Mouse (Mus musculus): ENCODE data around the gene Stxbp6. TPM values are rescaled to one million over a fixed set of nuclear protein-coding genes. Genes with fewer than 3 reads are reported as not detected.
"Not testable (repeated sequence)": the region's sequence is repeated elsewhere in the genome, so short reads cannot be mapped to it uniquely, and the experiment has no call there.

Stxbp6 gene
- polyA plus RNA-seq, 1 experiment from 2014 or later, result 19.5 TPM

DNA sequence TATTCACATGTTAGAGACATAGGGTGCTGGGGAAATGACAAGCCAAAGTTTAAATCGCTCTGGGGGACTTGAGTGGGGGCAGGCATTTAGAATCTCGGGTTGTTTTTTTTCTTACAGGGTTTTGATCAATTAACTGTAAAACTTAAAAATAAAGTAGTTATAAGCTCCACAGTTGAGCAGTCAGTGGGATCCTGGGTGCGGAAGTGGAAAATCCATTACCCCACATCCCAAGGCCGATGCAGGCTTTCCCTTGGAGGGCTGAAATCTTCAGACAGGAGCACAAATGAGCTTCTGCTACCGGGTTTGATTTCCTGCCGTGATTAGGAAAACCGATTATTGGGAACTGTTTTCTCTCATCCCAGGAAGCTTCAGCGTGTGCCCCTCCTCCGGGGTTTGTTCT is 26.8 kb downstream of the Stxbp6 start:
- H3K9ac ChIP-seq (replicated peaks; ENCODE audit: low read depth, low read length); H3K4me2 ChIP-seq (replicated peaks; ENCODE audit: low read depth, low read length); ATAC-seq (ENCODE audit: insufficient number of reproducible peaks, insufficient read depth, low FRiP score, low read depth); H3K4me1 ChIP-seq (ENCODE audit: control insufficient read depth, insufficient read depth, low read length); H3K36me3 ChIP-seq (ENCODE audit: control insufficient read depth, insufficient read depth, low read length); H3K9me3 ChIP-seq (ENCODE audit: control insufficient read depth, low read depth, low read length); H3K27me3 ChIP-seq (ENCODE audit: control insufficient read depth, insufficient read depth, low read length); H3K4me3 ChIP-seq (ENCODE audit: low read depth, low read length); H3K27ac ChIP-seq (ENCODE audit: low read length): not testable (repeated sequence)
- WGBS, result 44% methylated on average over 6 of the region's 9 CpGs

GRCm38 (mm10) chr12:45047172-45047571 is 27.3 kb downstream of the Stxbp6 start:
- Histone ChIP-seq H3K9me3 (ENCODE audit: control insufficient read depth, low read depth, low read length) (no peaks in the 10 kb centered on the region), H3K4me3 (ENCODE audit: low read depth, low read length) (no peak overlapping the region), H3K4me1 (ENCODE audit: control insufficient read depth, insufficient read depth, low read length) (0 out of 2 replicates have a peak, but pooled peaks cover 2% of the 10 kb centered on the region), H3K9ac (replicated peaks; ENCODE audit: low read depth, low read length) (no peak overlapping the region), H3K36me3 (ENCODE audit: control insufficient read depth, insufficient read depth, low read length) (no peaks in the 10 kb centered on the region), H3K4me2 (replicated peaks; ENCODE audit: low read depth, low read length) (no peak overlapping the region), H3K27ac (ENCODE audit: low read length) (no peak overlapping the region), H3K27me3 (ENCODE audit: control insufficient read depth, insufficient read depth, low read length) (no peaks in the 10 kb centered on the region)
- ATAC-seq (ENCODE audit: insufficient number of reproducible peaks, insufficient read depth, low FRiP score, low read depth), result no peak
- WGBS, result 67% methylated on average over 4 of the region's 4 CpGs

- Histone ChIP-seq H3K27me3 (ENCODE audit: control insufficient read depth, insufficient read depth, low read length) (no peaks in the 10 kb centered on the region), H3K9me3 (ENCODE audit: control insufficient read depth, low read depth, low read length) (no peaks in the 10 kb centered on the region), H3K9ac (replicated peaks; ENCODE audit: low read depth, low read length) (no peak overlapping the region), H3K4me1 (ENCODE audit: control insufficient read depth, insufficient read depth, low read length) (0 out of 2 replicates have a peak, but pooled peaks cover 2% of the 10 kb centered on the region), H3K4me2 (replicated peaks; ENCODE audit: low read depth, low read length) (no peak overlapping the region), H3K27ac (ENCODE audit: low read length) (no peak overlapping the region), H3K4me3 (ENCODE audit: low read depth, low read length) (no peak overlapping the region), H3K36me3 (ENCODE audit: control insufficient read depth, insufficient read depth, low read length) (no peaks in the 10 kb centered on the region)
- no peak for ATAC-seq (ENCODE audit: insufficient number of reproducible peaks, insufficient read depth, low FRiP score, low read depth)
- WGBS, result 17% methylated on average over 1 of the region's 1 CpGs
Observed at GRCm38 (mm10) chr12:45044581-45044980, 29.9 kb downstream of the Stxbp6 start.

GRCm38 (mm10) chr12:45042591-45043091 is 31.9 kb downstream of the Stxbp6 start:
- H3K4me1 ChIP-seq (ENCODE audit: control insufficient read depth, insufficient read depth, low read length), result peaks cover 4% of the 10 kb centered on the region; the same call in 1 of the 2 replicates
- 76% methylated on average over 10 of the region's 10 CpGs for WGBS
- H3K4me3 ChIP-seq (ENCODE audit: low read depth, low read length), result no peak overlapping the region
- no peaks in the 10 kb centered on the region for H3K27me3 ChIP-seq (ENCODE audit: control insufficient read depth, insufficient read depth, low read length)
- H3K27ac ChIP-seq (ENCODE audit: low read length), result no peak overlapping the region
- H3K9me3 ChIP-seq (ENCODE audit: control insufficient read depth, low read depth, low read length), result no peaks in the 10 kb centered on the region
- ATAC-seq (ENCODE audit: insufficient number of reproducible peaks, insufficient read depth, low FRiP score, low read depth), result no peak
- no peak overlapping the region for H3K9ac ChIP-seq (replicated peaks; ENCODE audit: low read depth, low read length)
- H3K36me3 ChIP-seq (ENCODE audit: control insufficient read depth, insufficient read depth, low read length), result no peaks in the 10 kb centered on the region
- no peak overlapping the region for H3K4me2 ChIP-seq (replicated peaks; ENCODE audit: low read depth, low read length)

GRCm38 (mm10) chr12:45037496-45037895 is 37.0 kb downstream of the Stxbp6 start:
- WGBS, result 61% methylated on average over 1 of the region's 1 CpGs
- ATAC-seq (ENCODE audit: insufficient number of reproducible peaks, insufficient read depth, low FRiP score, low read depth), result no peak

DNA sequence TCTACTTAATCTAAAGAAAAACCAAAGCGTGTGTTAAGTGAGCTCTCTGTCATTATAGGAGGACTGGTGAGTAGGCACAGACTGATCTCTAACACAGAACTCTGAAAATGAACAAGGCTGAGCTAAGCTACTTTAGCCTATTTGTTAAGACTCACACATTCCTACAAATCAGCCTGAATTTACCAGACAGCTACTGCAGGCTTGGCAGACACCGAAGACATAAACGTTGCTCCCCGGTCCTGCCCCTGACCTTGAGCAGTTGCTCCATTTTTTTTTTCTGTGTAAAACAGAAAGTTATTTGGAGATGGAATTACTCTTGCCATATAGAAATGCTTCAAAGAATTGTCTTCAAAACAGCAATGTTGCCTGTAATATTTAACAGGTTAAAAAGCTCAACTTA is 37.4 kb downstream of the Stxbp6 start:
- no peaks in the 10 kb centered on the region for H3K36me3 ChIP-seq (ENCODE audit: control insufficient read depth, insufficient read depth, low read length)
- H3K9ac ChIP-seq (replicated peaks; ENCODE audit: low read depth, low read length), result no peak overlapping the region
- H3K27ac ChIP-seq (ENCODE audit: low read length), result no peak overlapping the region
- H3K4me3 ChIP-seq (ENCODE audit: low read depth, low read length), result no peak overlapping the region
- ATAC-seq (ENCODE audit: insufficient number of reproducible peaks, insufficient read depth, low FRiP score, low read depth), result no peak
- no peaks in the 10 kb centered on the region for H3K9me3 ChIP-seq (ENCODE audit: control insufficient read depth, low read depth, low read length)
- H3K4me2 ChIP-seq (replicated peaks; ENCODE audit: low read depth, low read length), result no peak overlapping the region
- peaks cover 6% of the 10 kb centered on the region; the same call in 1 of the 2 replicates for H3K4me1 ChIP-seq (ENCODE audit: control insufficient read depth, insufficient read depth, low read length)
- H3K27me3 ChIP-seq (ENCODE audit: control insufficient read depth, insufficient read depth, low read length), result no peaks in the 10 kb centered on the region
- WGBS, result 21% methylated on average over 4 of the region's 4 CpGs

More at GRCm38 (mm10) chr12:45037496-45037895, 37.0 kb downstream of the Stxbp6 start:
- Histone ChIP-seq H3K27ac (ENCODE audit: low read length) (no peak overlapping the region), H3K4me1 (ENCODE audit: control insufficient read depth, insufficient read depth, low read length) (peaks cover 6% of the 10 kb centered on the region; the same call in 1 of the 2 replicates), H3K4me3 (ENCODE audit: low read depth, low read length) (no peak overlapping the region), H3K9ac (replicated peaks; ENCODE audit: low read depth, low read length) (no peak overlapping the region), H3K4me2 (replicated peaks; ENCODE audit: low read depth, low read length) (no peak overlapping the region), H3K9me3 (ENCODE audit: control insufficient read depth, low read depth, low read length) (no peaks in the 10 kb centered on the region), H3K36me3 (ENCODE audit: control insufficient read depth, insufficient read depth, low read length) (no peaks in the 10 kb centered on the region), H3K27me3 (ENCODE audit: control insufficient read depth, insufficient read depth, low read length) (no peaks in the 10 kb centered on the region)

DNA sequence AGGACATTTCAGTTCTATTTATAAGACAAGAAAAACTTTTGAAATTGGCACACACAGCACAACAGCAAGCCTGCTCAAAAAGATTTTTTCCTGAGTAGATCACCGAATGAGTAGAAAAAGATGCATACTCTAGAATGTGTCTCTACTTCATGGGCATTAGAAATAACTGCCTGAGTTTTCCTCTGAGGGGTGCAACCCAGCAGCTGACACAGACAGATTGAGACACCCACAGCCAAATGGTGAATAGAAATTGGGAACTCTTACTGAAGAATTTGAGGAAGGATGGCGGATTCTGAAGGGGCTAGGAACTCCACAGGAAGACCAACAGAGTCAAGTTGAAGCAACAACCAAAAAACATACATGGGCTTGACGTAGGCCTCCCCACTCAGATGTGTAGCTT is 43.8 kb downstream of the Stxbp6 start:
- Histone ChIP-seq H3K4me3 (ENCODE audit: low read depth, low read length) (no peak overlapping the region), H3K27ac (ENCODE audit: low read length) (no peak overlapping the region), H3K4me1 (ENCODE audit: control insufficient read depth, insufficient read depth, low read length) (no peaks in the 10 kb centered on the region), H3K36me3 (ENCODE audit: control insufficient read depth, insufficient read depth, low read length) (no peaks in the 10 kb centered on the region), H3K9me3 (ENCODE audit: control insufficient read depth, low read depth, low read length) (no peaks in the 10 kb centered on the region), H3K9ac (replicated peaks; ENCODE audit: low read depth, low read length) (no peak overlapping the region), H3K4me2 (replicated peaks; ENCODE audit: low read depth, low read length) (no peak overlapping the region), H3K27me3 (ENCODE audit: control insufficient read depth, insufficient read depth, low read length) (no peaks in the 10 kb centered on the region)
- 93% methylated on average over 3 of the region's 3 CpGs for WGBS
- ATAC-seq (ENCODE audit: insufficient number of reproducible peaks, insufficient read depth, low FRiP score, low read depth), result no peak

- H3K27ac ChIP-seq (ENCODE audit: low read length), result no peak overlapping the region
- 67% methylated on average over 1 of the region's 1 CpGs for WGBS
- ATAC-seq (ENCODE audit: insufficient number of reproducible peaks, insufficient read depth, low FRiP score, low read depth), result no peak
- no peak overlapping the region for H3K4me3 ChIP-seq (ENCODE audit: low read depth, low read length)
- no peaks in the 10 kb centered on the region for H3K36me3 ChIP-seq (ENCODE audit: control insufficient read depth, insufficient read depth, low read length)
- no peaks in the 10 kb centered on the region for H3K9me3 ChIP-seq (ENCODE audit: control insufficient read depth, low read depth, low read length)
- no peaks in the 10 kb centered on the region for H3K4me1 ChIP-seq (ENCODE audit: control insufficient read depth, insufficient read depth, low read length)
- H3K4me2 ChIP-seq (replicated peaks; ENCODE audit: low read depth, low read length), result no peak overlapping the region
- no peaks in the 10 kb centered on the region for H3K27me3 ChIP-seq (ENCODE audit: control insufficient read depth, insufficient read depth, low read length)
- no peak overlapping the region for H3K9ac ChIP-seq (replicated peaks; ENCODE audit: low read depth, low read length)
Observed at GRCm38 (mm10) chr12:45026347-45026746, 48.2 kb downstream of the Stxbp6 start.

GRCm38 (mm10) chr12:45020018-45020417 is 54.5 kb downstream of the Stxbp6 start:
- Histone ChIP-seq H3K27ac (ENCODE audit: low read length) (no peak overlapping the region), H3K4me2 (replicated peaks; ENCODE audit: low read depth, low read length) (no peak overlapping the region), H3K4me1 (ENCODE audit: control insufficient read depth, insufficient read depth, low read length) (no peaks in the 10 kb centered on the region), H3K4me3 (ENCODE audit: low read depth, low read length) (no peak overlapping the region), H3K9ac (replicated peaks; ENCODE audit: low read depth, low read length) (no peak overlapping the region), H3K36me3 (ENCODE audit: control insufficient read depth, insufficient read depth, low read length) (no peaks in the 10 kb centered on the region), H3K9me3 (ENCODE audit: control insufficient read depth, low read depth, low read length) (no peaks in the 10 kb centered on the region), H3K27me3 (ENCODE audit: control insufficient read depth, insufficient read depth, low read length) (no peaks in the 10 kb centered on the region)
- 86% methylated on average over 3 of the region's 3 CpGs for WGBS
- no peak for ATAC-seq (ENCODE audit: insufficient number of reproducible peaks, insufficient read depth, low FRiP score, low read depth)

Data from stomach, embryonic 14.5 days (tissue).